Mouse (Mus musculus): Measurements from ENCODE around the gene Cdk10.
"Not testable (repeated sequence)": the region's sequence is repeated elsewhere in the genome, so short reads cannot be mapped to it uniquely, and the experiment has no call there.

The Cdk10 gene

GRCm38 (mm10) chr8:123224278-123225266 is at the start of gene Cdk10:
Gene Cdk10, plus strand, starts transcription at chr8:123224842.
- peak; percentile 94 for DNase-seq

GRCm38 (mm10) chr8:123181391-123181790 is 43.3 kb upstream of the Cdk10 start:
- DNase-seq: no peak

GRCm38 (mm10) chr8:123185566-123186409 is 38.9 kb upstream of the Cdk10 start, which contains the start of gene Dpep1:
Gene Dpep1, plus strand, starts transcription at chr8:123186242.
- DNase-seq: no peak

GRCm38 (mm10) chr8:123188006-123188405 is 36.6 kb upstream of the Cdk10 start:
- no peak for DNase-seq

- DNase-seq: no peak
Measured at GRCm38 (mm10) chr8:123188841-123189240, 35.8 kb upstream of the Cdk10 start.

GRCm38 (mm10) chr8:123190678-123191077 is 34.0 kb upstream of the Cdk10 start:
- peak; percentile 72 for DNase-seq

GRCm38 (mm10) chr8:123191908-123192307 is 32.7 kb upstream of the Cdk10 start:
- no peak for DNase-seq

- DNase-seq: no peak
Measured at GRCm38 (mm10) chr8:123193771-123194170, 30.9 kb upstream of the Cdk10 start.

GRCm38 (mm10) chr8:123197016-123197415 is 27.6 kb upstream of the Cdk10 start:
- DNase-seq: not testable (repeated sequence)

GRCm38 (mm10) chr8:123199864-123200263 is 24.8 kb upstream of the Cdk10 start:
- DNase-seq: no peak

- DNase-seq: peak; percentile 80
Measured at GRCm38 (mm10) chr8:123202288-123202687, 22.4 kb upstream of the Cdk10 start.

- no peak for DNase-seq
Measured at GRCm38 (mm10) chr8:123203571-123203970, 21.1 kb upstream of the Cdk10 start.

GRCm38 (mm10) chr8:123211876-123212275 is 12.8 kb upstream of the Cdk10 start:
- no peak for DNase-seq

- DNase-seq: peak; percentile 93
Measured at GRCm38 (mm10) chr8:123212321-123213117, 12.1 kb upstream of the Cdk10 start, which contains the start of the genes Chmp1a and Spata33. Gene Chmp1a, minus strand, starts transcription at chr8:123212763. Gene Spata33, plus strand, starts transcription at chr8:123212832.

- DNase-seq: no peak
Measured at GRCm38 (mm10) chr8:123213118-123213772, 11.4 kb upstream of the Cdk10 start.

- no peak for DNase-seq
Measured at GRCm38 (mm10) chr8:123215430-123215829, 9.2 kb upstream of the Cdk10 start.

- DNase-seq: no peak
Measured at GRCm38 (mm10) chr8:123220917-123221316, 3.7 kb upstream of the Cdk10 start.

- no peak for DNase-seq
Measured at GRCm38 (mm10) chr8:123228416-123228815, 3.8 kb downstream of the Cdk10 start.

GRCm38 (mm10) chr8:123230326-123230725 is 5.7 kb downstream of the Cdk10 start:
- DNase-seq: not testable (repeated sequence)

GRCm38 (mm10) chr8:123231742-123232141 is 7.1 kb downstream of the Cdk10 start:
- no peak for DNase-seq

GRCm38 (mm10) chr8:123232553-123232952 is 7.9 kb downstream of the Cdk10 start:
- DNase-seq: no peak

GRCm38 (mm10) chr8:123233300-123233699 is 8.7 kb downstream of the Cdk10 start:
- no peak for DNase-seq
